Mouse (Mus musculus): ENCODE results near the gene Thap8. TPM values are rescaled to one million over a fixed set of nuclear protein-coding genes. Genes with fewer than 3 reads are reported as not detected.

The Thap8 gene
- polyA plus RNA-seq, 1 experiment from 2014 or later: 0.49 TPM

- H3K27me3 ChIP-seq: no peaks in the 10 kb centered on the region
- H3K9ac ChIP-seq: no peak overlapping the region
- no peak overlapping the region for H3K4me2 ChIP-seq (replicated peaks)
- WGBS: 80% methylated on average over 2 of the region's 2 CpGs
- H3K4me1 ChIP-seq: no peaks in the 10 kb centered on the region
- no peaks in the 10 kb centered on the region for H3K9me3 ChIP-seq (replicated peaks)
- H3K4me3 ChIP-seq (replicated peaks): no peak overlapping the region
- peaks cover 4% of the 10 kb centered on the region; the same call in 1 of the 2 replicates for H3K36me3 ChIP-seq
- no peak for ATAC-seq (ENCODE audit: insufficient number of reproducible peaks, low FRiP score, low TSS enrichment, low read depth)
- H3K27ac ChIP-seq (replicated peaks): no peak overlapping the region
These were observed 14.9 kb upstream of the Thap8 start for GRCm38 (mm10) chr7:30265041-30265440.

DNA sequence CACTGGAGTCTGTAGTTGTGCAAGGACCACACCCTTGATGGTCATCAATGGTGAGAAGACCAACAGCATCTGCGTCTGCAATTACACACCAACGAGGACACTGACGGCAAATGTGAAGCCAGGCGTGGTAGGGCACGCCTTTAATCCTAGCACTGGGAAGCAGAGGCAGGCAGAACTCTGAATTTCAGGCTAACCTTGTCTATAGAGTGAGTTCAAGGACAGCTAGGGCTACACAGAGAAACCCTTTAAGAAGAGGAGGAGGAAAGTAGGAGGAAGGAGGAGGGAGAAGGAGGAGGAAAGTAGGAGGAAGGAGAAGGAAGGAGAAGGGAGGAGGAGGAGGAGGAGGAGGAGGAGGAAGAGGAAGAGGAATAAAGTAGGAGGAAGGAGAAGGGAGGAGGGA lies 14.4 kb upstream of the Thap8 start:
- peaks cover 4% of the 10 kb centered on the region; the same call in 1 of the 2 replicates for H3K36me3 ChIP-seq

GRCm38 (mm10) chr7:30265935-30266334 lies 14.0 kb upstream of the Thap8 start:
- 91% methylated on average over 7 of the region's 7 CpGs for WGBS
- H3K36me3 ChIP-seq: peaks cover 4% of the 10 kb centered on the region; the same call in 1 of the 2 replicates
- H3K4me2 ChIP-seq (replicated peaks): no peak overlapping the region

More for the DNA sequence above, 14.4 kb upstream of the Thap8 start:
- H3K4me3 ChIP-seq (replicated peaks): no peak overlapping the region
- no peaks in the 10 kb centered on the region for H3K4me1 ChIP-seq
- no peaks in the 10 kb centered on the region for H3K9me3 ChIP-seq (replicated peaks)
- H3K27ac ChIP-seq (replicated peaks): no peak overlapping the region
- H3K27me3 ChIP-seq: no peaks in the 10 kb centered on the region
- H3K9ac ChIP-seq: no peak overlapping the region
- 91% methylated on average over 5 of the region's 5 CpGs for WGBS
- no peak overlapping the region for H3K4me2 ChIP-seq (replicated peaks)
- no peak for ATAC-seq (ENCODE audit: insufficient number of reproducible peaks, low FRiP score, low TSS enrichment, low read depth)

DNA sequence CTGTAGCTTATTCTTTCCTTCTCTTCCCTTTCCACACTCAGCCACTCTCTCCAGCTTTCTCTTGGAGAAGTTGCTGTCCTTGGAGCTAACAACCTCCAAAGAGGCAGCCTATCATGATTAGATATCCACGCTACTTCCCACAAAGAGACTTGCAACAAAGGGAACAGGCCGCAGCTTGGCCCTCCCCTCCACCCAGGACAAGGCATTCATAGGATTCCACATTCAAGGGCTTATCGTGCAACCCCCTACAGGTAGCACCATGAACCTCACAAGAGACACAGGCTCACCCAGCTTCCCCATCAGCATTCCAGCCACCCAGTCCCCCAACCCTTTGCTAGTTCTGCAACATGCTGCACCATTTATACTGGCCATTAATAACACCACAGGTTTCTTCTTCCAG lies 13.1 kb upstream of the Thap8 start:
- no peak for ATAC-seq (ENCODE audit: insufficient number of reproducible peaks, low FRiP score, low TSS enrichment, low read depth)
- no peaks in the 10 kb centered on the region for H3K36me3 ChIP-seq
- 85% methylated on average over 3 of the region's 3 CpGs for WGBS

More at GRCm38 (mm10) chr7:30265935-30266334, 14.0 kb upstream of the Thap8 start:
- Histone ChIP-seq H3K27me3 (no peaks in the 10 kb centered on the region), H3K9ac (no peak overlapping the region), H3K27ac (replicated peaks) (no peak overlapping the region), H3K4me1 (no peaks in the 10 kb centered on the region), H3K9me3 (replicated peaks) (no peaks in the 10 kb centered on the region), H3K4me3 (replicated peaks) (no peak overlapping the region)
- ATAC-seq (ENCODE audit: insufficient number of reproducible peaks, low FRiP score, low TSS enrichment, low read depth): no peak

GRCm38 (mm10) chr7:30269641-30270040 lies 10.3 kb upstream of the Thap8 start:
- Histone ChIP-seq H3K36me3 (no peaks in the 10 kb centered on the region), H3K4me1 (no peaks in the 10 kb centered on the region), H3K27me3 (no peaks in the 10 kb centered on the region), H3K9me3 (replicated peaks) (no peaks in the 10 kb centered on the region), H3K27ac (replicated peaks) (no peak overlapping the region), H3K9ac (no peak overlapping the region), H3K4me2 (replicated peaks) (no peak overlapping the region), H3K4me3 (replicated peaks) (no peak overlapping the region)
- 81% methylated on average over 4 of the region's 4 CpGs for WGBS
- no peak for ATAC-seq (ENCODE audit: insufficient number of reproducible peaks, low FRiP score, low TSS enrichment, low read depth)

More for the DNA sequence above, 13.1 kb upstream of the Thap8 start:
- Histone ChIP-seq H3K4me3 (replicated peaks) (no peak overlapping the region), H3K27ac (replicated peaks) (no peak overlapping the region), H3K9ac (no peak overlapping the region), H3K4me2 (replicated peaks) (no peak overlapping the region), H3K27me3 (no peaks in the 10 kb centered on the region), H3K4me1 (no peaks in the 10 kb centered on the region), H3K9me3 (replicated peaks) (no peaks in the 10 kb centered on the region)

DNA sequence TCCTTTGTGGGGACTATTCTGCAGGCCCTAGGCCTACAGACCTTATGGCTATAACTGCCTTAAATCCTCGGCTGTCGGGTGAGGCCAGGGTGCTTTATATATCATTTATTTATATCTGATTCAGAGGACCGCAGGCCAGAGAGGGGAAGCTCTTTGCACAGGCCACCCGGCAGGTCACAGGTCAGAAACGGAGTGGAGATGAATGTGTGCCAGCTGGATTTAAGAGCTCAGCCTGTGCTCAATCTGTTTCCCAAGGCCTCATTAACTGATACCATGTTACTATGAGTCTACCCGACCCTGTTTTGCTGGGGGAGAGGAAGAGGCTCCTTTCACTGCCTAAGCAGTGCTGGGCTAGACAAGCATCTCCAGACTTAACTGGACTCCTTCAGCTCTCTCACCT lies 5.5 kb upstream of the Thap8 start:
- H3K4me3 ChIP-seq (replicated peaks): no peak overlapping the region
- 82% methylated on average over 6 of the region's 6 CpGs for WGBS
- H3K4me1 ChIP-seq: peaks cover 6% of the 10 kb centered on the region; the same call in 1 of the 2 replicates
- no peak overlapping the region for H3K4me2 ChIP-seq (replicated peaks)
- H3K27me3 ChIP-seq: no peaks in the 10 kb centered on the region
- H3K9me3 ChIP-seq (replicated peaks): no peaks in the 10 kb centered on the region
- ATAC-seq (ENCODE audit: insufficient number of reproducible peaks, low FRiP score, low TSS enrichment, low read depth): no peak
- no peaks in the 10 kb centered on the region for H3K36me3 ChIP-seq
- H3K9ac ChIP-seq: no peak overlapping the region
- no peak overlapping the region for H3K27ac ChIP-seq (replicated peaks)

- H3K9me3 ChIP-seq (replicated peaks): no peaks in the 10 kb centered on the region
- H3K36me3 ChIP-seq: no peaks in the 10 kb centered on the region
- no peak for ATAC-seq (ENCODE audit: insufficient number of reproducible peaks, low FRiP score, low TSS enrichment, low read depth)
- no peak overlapping the region for H3K4me3 ChIP-seq (replicated peaks)
- H3K9ac ChIP-seq: no peak overlapping the region
- 44% methylated on average over 2 of the region's 2 CpGs for WGBS
- H3K4me2 ChIP-seq (replicated peaks): no peak overlapping the region
- no peak overlapping the region for H3K27ac ChIP-seq (replicated peaks)
- H3K27me3 ChIP-seq: no peaks in the 10 kb centered on the region
- peaks cover 19% of the 10 kb centered on the region for H3K4me1 ChIP-seq
These were observed 983 bp upstream of the Thap8 start for GRCm38 (mm10) chr7:30278911-30279310.

DNA sequence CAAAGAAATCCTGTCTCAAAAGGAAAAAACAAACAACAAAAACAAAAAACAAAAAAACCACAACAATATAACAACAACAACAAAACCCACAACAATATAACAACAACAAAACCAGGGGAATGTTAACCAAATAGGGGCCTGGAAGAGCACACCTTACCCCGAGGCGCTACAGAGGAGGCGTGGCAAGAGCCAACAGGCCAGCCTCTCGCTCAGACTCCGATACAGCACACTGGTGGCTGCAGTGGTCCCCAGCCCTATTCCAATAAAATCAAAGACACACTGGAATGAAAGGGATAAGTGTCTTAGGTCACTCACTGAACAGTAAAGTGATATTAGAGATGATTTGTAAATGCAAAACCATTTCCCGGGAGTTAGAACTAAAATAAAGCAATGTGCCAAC lies 358 bp upstream of the Thap8 start:
- 0 out of 2 replicates have a peak overlapping the region, but pooled peaks have one; percentile 7 for H3K9ac ChIP-seq
- peaks cover 19% of the 10 kb centered on the region for H3K4me1 ChIP-seq
- no peaks in the 10 kb centered on the region for H3K27me3 ChIP-seq
- WGBS: 0% methylated on average over 6 of the region's 6 CpGs
- H3K36me3 ChIP-seq: no peaks in the 10 kb centered on the region
- no peak for ATAC-seq (ENCODE audit: insufficient number of reproducible peaks, low FRiP score, low TSS enrichment, low read depth)
- no peaks in the 10 kb centered on the region for H3K9me3 ChIP-seq (replicated peaks)
- H3K27ac ChIP-seq (replicated peaks): peak overlapping the region; percentile 99; the same call in 1 of the 2 replicates
- H3K4me2 ChIP-seq (replicated peaks): peak overlapping the region; percentile 89
- H3K4me3 ChIP-seq (replicated peaks): peak overlapping the region; percentile 70

GRCm38 (mm10) chr7:30280670-30281138 lies 810 bp downstream of the Thap8 start:
- Histone ChIP-seq H3K36me3 (no peaks in the 10 kb centered on the region), H3K9ac (peak overlapping the region; percentile 43), H3K9me3 (replicated peaks) (no peaks in the 10 kb centered on the region), H3K27ac (replicated peaks) (peak overlapping the region; percentile 99), H3K4me1 (peaks cover 19% of the 10 kb centered on the region), H3K4me3 (replicated peaks) (peak overlapping the region; percentile 70), H3K4me2 (replicated peaks) (peak overlapping the region; percentile 89), H3K27me3 (no peaks in the 10 kb centered on the region)
- WGBS: under 1% methylated on average over 20 of the region's 20 CpGs
- ATAC-seq (ENCODE audit: insufficient number of reproducible peaks, low FRiP score, low TSS enrichment, low read depth): peak; percentile 82

DNA sequence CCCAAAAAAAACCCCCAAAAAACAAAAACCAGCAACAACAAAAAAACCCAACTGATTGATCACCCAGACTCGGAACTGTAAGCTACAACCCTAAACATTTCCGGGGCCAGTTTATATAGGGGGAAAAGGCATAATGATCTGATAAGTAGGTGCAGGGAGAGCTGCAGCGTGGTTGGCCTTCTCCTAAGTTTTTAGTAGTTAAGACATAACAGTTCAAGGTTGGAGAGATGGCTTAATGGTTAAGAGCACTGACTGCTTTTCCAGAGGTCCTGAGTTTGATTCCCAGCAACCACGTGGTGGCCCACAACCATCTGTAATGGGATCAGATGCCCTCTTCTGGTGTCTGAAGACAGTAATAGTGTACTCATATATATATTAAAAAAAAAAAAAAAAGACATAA lies 1.6 kb downstream of the Thap8 start:
- H3K4me1 ChIP-seq: peaks cover 19% of the 10 kb centered on the region
- ATAC-seq (ENCODE audit: insufficient number of reproducible peaks, low FRiP score, low TSS enrichment, low read depth): no peak
- no peaks in the 10 kb centered on the region for H3K27me3 ChIP-seq
- 0 out of 2 replicates have a peak overlapping the region, but pooled peaks have one; percentile 70 for H3K4me3 ChIP-seq (replicated peaks)
- no peak overlapping the region for H3K9ac ChIP-seq
- no peak overlapping the region for H3K4me2 ChIP-seq (replicated peaks)
- no peaks in the 10 kb centered on the region for H3K36me3 ChIP-seq
- WGBS: 75% methylated on average over 4 of the region's 4 CpGs
- no peaks in the 10 kb centered on the region for H3K9me3 ChIP-seq (replicated peaks)
- H3K27ac ChIP-seq (replicated peaks): peak overlapping the region; percentile 99; the same call in 1 of the 2 replicates

DNA sequence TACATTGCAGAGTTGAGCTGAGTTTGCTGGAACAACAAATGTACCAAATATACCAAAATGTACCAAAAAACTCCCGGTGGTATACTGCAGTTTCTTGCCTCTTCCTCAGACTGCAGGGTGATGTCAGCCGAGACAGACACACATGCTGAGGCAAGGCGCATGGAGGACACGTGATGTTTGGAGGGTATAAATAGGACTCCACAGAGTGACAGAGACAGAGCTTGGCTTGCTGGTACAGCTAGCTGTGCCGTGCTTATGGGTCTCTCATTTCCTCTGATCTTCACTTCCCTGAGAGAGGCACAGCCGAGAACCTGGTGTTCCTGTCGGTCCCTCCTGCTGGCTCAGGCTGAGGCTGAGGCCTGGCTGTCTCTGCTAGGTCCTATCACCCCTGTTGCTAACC lies 2.8 kb downstream of the Thap8 start:
- no peak overlapping the region for H3K4me2 ChIP-seq (replicated peaks)
- no peak overlapping the region for H3K9ac ChIP-seq
- H3K4me3 ChIP-seq (replicated peaks): no peak overlapping the region

More for the DNA sequence above, 2.8 kb downstream of the Thap8 start:
- no peaks in the 10 kb centered on the region for H3K9me3 ChIP-seq (replicated peaks)
- ATAC-seq (ENCODE audit: insufficient number of reproducible peaks, low FRiP score, low TSS enrichment, low read depth): no peak
- no peak overlapping the region for H3K27ac ChIP-seq (replicated peaks)
- H3K4me1 ChIP-seq: peaks cover 19% of the 10 kb centered on the region
- WGBS: 74% methylated on average over 7 of the region's 7 CpGs
- no peaks in the 10 kb centered on the region for H3K36me3 ChIP-seq
- H3K27me3 ChIP-seq: no peaks in the 10 kb centered on the region

All from embryonic facial prominence, embryonic 15.5 days (tissue).